Mouse (Mus musculus) T-helper 17 cell (primary cell): ENCODE results near the gene Pnpo.

ENCODE experiments used
- in situ Hi-C, 2 experiments: fragments of 300-600 bp; cut with MboI, MseI; formaldehyde crosslinking; loops; 1 replicate in 1 of 2; 2 replicates in 1 of 2; pipeline ENCODE4 v1.15.1; 2025; ENCODE audit warnings: high pct_unique_total_duplicates in 2 of 2

Gene Pnpo

GRCm38 (mm10) chr11:96937549-96938425 is 6.0 kb downstream of the Pnpo start:
- in situ Hi-C loops: no loop called here

GRCm38 (mm10) chr11:96935872-96936650 is 7.7 kb downstream of the Pnpo start:
- in situ Hi-C loops: no loop called here

- in situ Hi-C loops: no loop called here
Measured at GRCm38 (mm10) chr11:96934921-96935356, 8.8 kb downstream of the Pnpo start.

- in situ Hi-C loops: no loop called here
Measured at GRCm38 (mm10) chr11:96933562-96934276, 10.1 kb downstream of the Pnpo start.

- in situ Hi-C loops: no loop called here
Measured at GRCm38 (mm10) chr11:96931327-96932062, 12.3 kb downstream of the Pnpo start.

- in situ Hi-C loops: loop anchor here in 1 of 2 experiments (5.0 kb wide), 1 partner anchor 102 kb away; no protein-coding TSS in a partner anchor
Measured at GRCm38 (mm10) chr11:96929766-96930331, 13.9 kb downstream of the Pnpo start.

- in situ Hi-C loops: loop anchor here in 1 of 2 experiments (5.0 kb wide), 1 partner anchor 103 kb away; no protein-coding TSS in a partner anchor
Measured at GRCm38 (mm10) chr11:96929096-96929765, 14.6 kb downstream of the Pnpo start.

- in situ Hi-C loops: loop anchor here in 1 of 2 experiments (5.0 kb wide), 1 partner anchor 104 kb away; no protein-coding TSS in a partner anchor
Measured at GRCm38 (mm10) chr11:96928691-96929090, 15.1 kb downstream of the Pnpo start.

GRCm38 (mm10) chr11:96928088-96928487 is 15.7 kb downstream of the Pnpo start, which contains the start of gene Prr15l:
Gene Prr15l (plus strand): TSS chr11:96928104.
- in situ Hi-C loops: loop anchor here in 1 of 2 experiments (5.0 kb wide), 1 partner anchor 104 kb away; no protein-coding TSS in a partner anchor

- in situ Hi-C loops: loop anchor here in 1 of 2 experiments (5.0 kb wide), 1 partner anchor 106 kb away; no protein-coding TSS in a partner anchor
Measured at GRCm38 (mm10) chr11:96926587-96926986, 17.2 kb downstream of the Pnpo start.

GRCm38 (mm10) chr11:96925469-96926148 is 18.2 kb downstream of the Pnpo start:
- in situ Hi-C loops: loop anchor here in 1 of 2 experiments (5.0 kb wide), 1 partner anchor 107 kb away; no protein-coding TSS in a partner anchor

- in situ Hi-C loops: loop anchor here in 1 of 2 experiments (5.0 kb wide), 1 partner anchor 107 kb away; no protein-coding TSS in a partner anchor
Measured at GRCm38 (mm10) chr11:96924861-96925260, 18.9 kb downstream of the Pnpo start.

GRCm38 (mm10) chr11:96919003-96919402 is 24.8 kb downstream of the Pnpo start:
- in situ Hi-C loops: loop anchor here in 1 of 2 experiments (5.0 kb wide), 1 partner anchor 103 kb away; no protein-coding TSS in a partner anchor

- in situ Hi-C loops: loop anchor here in 1 of 2 experiments (5.0 kb wide), 1 partner anchor 105 kb away; no protein-coding TSS in a partner anchor
Measured at GRCm38 (mm10) chr11:96917415-96917814, 26.4 kb downstream of the Pnpo start.

GRCm38 (mm10) chr11:96916885-96917396 is 26.8 kb downstream of the Pnpo start:
- in situ Hi-C loops: loop anchor here in 1 of 2 experiments (5.0 kb wide), 1 partner anchor 105 kb away; no protein-coding TSS in a partner anchor

- in situ Hi-C loops: loop anchor here in 1 of 2 experiments (5.0 kb wide), 1 partner anchor 106 kb away; no protein-coding TSS in a partner anchor
Measured at GRCm38 (mm10) chr11:96916044-96916884, 27.5 kb downstream of the Pnpo start, which contains the start of gene Cdk5rap3. Gene Cdk5rap3 (minus strand): TSS chr11:96916496.

- in situ Hi-C loops: loop anchor here in 1 of 2 experiments (5.0 kb wide), 1 partner anchor 40 kb away; no protein-coding TSS in a partner anchor
Measured at GRCm38 (mm10) chr11:96912682-96913081, 31.1 kb downstream of the Pnpo start.
